Mouse (Mus musculus) spleen, postnatal 14 days (tissue): ENCODE results near the gene Naa10.
A peak's percentile ranks its signal among the peaks of the same experiment; 100 is the strongest.

Experiments used
- DNase-seq, 2 experiments: peaks; one replicate each; pipeline ENCODE4 v3.0.0; 2021 to 2022; ENCODE audit warnings: low spot score in 2 of 2

Naa10 gene

DNA sequence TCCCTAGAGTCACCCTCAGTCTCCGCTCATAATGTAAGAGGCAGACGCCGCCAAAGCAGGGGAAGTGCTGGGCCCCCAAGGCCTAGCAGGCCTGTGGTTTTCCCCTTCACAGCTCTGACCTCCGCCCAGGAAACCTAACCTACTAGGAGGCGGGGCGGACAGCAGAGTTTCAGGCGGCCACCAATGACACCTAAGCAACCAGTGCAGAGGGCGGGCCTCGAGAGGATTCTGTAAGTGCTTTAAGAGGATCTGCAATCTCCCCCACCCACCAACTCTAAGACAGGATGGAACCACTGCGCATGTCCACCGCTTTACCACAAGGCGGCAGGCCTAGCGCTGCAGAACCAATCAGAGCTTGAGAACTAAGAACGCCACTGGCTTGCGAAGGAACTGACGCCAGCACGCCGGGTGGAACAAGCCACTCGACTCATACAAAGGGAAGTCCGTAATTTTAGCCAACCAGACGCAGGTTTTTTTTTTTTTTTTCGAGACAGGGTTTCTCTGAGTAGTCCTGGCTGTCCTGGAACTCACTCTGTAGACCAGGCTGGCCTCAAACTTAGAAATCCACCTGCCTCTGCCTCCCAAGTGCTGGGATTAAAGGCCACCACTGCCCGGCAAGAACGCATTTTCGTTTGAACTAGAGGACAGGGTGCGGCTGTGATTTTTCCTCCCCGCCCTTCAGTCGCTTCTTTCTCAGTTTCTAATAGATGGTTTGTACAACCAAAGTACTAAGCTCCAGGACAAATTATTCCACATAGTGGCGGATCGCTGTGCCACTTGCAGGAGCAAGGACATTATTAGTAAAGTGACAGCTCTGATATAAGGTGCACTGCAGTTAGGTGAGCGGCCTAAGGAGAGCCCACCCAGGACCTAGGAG lies 6.7 kb downstream of the Naa10 start:
- peak; percentile 69 to 74 for DNase-seq

DNA sequence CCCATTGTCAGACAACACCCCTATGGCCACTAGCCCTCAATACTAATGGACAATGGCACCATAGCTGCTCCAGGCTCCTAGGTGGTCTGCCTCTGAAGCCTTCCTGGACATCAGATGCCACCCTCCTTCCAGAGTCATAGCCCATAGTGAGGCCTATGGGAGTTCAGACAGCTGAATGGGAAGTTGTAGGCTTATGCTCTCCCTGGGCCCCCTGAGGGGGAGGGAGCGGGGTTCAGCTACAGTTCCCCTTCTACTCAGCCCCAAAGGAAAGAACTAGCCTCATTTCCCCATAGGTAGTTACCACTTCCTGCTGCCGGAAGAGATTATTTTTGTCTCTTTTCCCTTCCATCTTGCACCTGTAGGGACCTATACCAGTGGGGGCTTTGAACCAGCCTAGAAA lies 10.2 kb downstream of the Naa10 start:
- DNase-seq, result peak; percentile 11 to 20

DNA sequence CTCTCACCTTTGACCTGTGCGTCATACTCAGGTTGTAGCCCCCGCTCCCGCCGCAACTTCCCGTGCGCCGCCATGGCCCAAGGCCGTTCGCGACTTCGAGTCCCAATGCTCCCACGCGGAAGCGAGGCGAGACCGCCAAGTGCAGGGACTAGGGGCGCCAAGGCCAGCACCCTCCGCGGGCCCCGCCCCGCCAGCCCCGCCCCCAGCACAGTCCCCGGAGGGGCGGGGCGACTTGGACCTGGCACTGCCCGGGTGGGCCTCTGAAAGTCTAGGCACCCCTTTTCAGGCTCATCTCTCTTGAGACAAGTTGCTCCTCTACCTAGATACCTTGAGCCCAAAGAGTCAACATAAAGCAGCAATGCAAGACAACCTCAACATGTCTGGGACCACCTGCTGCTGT lies 10.6 kb downstream of the Naa10 start:
- peak; percentile 34 to 46 for DNase-seq

DNA sequence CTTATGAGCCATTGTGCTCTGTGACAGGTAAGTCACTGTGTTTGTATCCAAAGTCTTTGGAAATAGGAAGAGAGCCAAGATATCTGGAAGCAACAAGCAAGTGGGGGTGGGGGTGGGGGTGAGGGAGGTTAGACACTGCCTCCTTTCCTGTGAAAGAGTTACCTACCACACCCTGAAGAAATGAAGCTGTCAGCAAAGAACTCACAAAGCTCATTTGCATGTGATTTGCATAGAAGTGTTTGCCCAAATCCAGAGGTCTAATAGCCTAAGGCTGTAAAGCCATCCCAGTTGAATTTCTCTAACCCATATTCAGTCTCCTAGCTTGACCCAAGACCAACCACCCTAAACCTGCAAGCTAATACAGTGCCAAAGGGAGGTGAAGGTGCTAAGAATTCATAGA lies 11.3 kb downstream of the Naa10 start:
- DNase-seq, result no peak

DNA sequence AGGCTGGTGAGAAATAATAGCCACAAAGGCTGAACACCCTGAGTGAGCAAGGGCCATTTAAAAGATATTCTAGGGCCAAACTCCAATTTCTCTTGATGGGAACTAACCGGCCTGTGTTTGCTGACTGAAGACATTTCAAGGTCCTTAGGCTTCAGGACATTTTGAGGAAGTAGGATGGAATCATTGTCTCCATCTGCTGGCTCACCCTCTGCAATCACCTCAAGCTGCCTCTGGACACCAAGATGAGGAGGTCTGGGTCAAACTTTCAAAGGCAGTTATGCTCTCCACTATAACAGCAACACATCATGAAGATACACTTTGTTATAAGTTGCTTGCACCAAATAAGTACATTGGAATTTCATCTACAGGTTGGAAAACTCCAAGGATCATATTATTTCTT lies 11.7 kb downstream of the Naa10 start:
- no peak for DNase-seq

DNA sequence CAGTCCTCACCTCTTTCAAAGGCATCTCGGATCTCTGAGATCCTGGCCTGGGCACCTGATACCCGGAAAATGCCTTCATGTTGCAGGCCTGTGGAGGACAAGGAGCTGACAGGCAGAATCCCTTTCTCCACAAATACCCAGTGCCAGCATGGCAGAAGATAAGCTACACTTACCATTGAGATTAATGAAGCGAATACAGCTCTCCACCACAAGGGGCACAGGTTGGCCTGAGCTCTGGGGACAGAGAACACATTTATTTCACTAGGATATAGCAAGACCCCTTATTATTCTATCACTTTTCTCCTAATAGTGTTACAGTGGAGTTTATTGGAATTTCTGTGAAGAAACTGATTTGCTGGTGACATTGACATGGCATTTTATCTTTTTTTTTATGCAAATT lies 23.8 kb downstream of the Naa10 start:
- no peak for DNase-seq

DNA sequence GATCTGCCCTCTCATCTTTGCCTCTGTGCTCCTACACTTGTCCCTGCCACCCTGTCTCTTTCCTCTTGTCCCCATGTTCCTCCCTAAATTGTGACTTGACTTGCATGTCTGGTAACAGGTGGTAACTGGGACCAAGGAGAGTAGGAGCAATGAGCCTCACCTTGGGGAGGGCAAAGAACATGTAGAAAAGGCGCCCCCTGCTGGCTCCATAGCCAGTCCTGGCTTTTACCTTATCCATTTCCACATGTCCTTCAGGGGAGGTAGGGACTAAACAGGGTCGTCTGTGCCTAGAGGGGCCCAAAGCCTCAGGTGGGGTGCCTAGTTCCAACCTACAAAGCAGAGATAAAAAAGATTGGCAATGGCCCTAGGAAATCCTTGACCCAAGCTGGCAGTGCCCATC lies 26.0 kb downstream of the Naa10 start, which contains the start of gene L1cam:
L1cam (minus strand) TSS at position 387 of the 400 bp plus-strand sequence.
- DNase-seq, result peak; percentile 23 to 42

DNA sequence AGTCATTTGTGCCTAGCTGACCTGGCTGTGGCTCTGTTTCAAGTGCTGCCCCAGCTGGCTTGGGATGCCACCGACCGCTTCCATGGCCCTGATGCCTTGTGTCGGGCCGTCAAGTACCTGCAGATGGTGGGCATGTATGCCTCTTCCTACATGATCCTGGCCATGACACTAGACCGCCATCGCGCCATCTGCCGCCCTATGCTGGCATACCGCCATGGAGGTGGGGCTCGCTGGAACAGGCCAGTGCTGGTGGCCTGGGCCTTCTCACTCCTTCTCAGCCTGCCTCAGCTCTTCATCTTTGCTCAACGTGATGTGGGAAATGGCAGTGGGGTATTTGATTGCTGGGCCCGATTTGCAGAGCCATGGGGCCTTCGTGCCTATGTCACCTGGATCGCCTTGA lies 28.9 kb downstream of the Naa10 start:
- no peak for DNase-seq

DNA sequence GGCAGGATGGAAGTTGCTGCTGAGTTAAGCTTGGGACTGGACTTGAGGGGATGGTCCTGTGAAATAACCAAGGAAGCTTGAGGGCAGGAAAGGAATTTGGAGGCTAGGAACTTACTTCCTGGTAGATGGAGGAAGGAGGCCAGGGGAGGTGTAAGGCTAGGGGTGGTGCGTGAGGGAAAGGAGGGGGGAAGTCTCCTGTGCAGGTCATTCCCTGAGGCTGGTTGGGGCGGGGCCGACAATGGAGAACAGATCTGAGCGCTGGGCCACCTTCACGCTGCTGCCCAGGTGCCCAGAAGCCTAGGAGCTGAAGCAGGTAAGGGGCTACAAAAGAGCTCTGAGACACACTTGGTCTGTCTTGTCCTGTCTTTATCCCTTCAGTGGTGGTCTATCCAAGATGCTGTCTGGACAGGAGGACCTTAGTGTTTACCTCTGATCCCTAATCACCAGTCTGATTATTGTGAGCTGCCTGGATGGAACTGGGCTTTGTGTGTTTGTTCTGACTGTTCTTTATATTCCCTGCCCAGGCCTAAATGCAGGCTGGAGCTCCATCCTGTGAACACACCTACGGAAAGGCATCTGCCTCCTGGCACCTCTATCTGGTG lies 30.1 kb downstream of the Naa10 start, which contains the start of gene Avpr2:
Avpr2 (plus strand) TSS at position 552 of the 602 bp plus-strand sequence.
- DNase-seq, result no peak

DNA sequence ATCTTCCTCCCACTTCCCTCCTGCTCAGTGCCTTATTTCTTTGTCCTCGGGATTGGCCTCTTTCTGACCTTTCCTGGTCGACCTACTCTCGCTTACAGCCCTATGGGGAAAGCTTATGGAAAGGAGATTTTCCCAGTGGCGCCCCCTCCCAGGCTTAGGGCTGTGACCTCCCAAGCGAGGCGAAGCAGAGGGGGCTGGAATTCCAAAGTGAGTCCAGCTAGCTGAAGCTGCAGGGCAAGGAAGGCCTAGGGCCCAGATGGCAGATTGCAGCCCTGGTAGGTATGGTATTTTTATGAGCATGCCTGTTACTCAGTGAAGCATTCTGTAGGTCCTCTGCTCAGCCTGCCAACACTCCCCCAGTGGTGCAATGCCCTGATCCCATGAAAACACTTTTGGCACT lies 40.3 kb downstream of the Naa10 start:
- no peak for DNase-seq

DNA sequence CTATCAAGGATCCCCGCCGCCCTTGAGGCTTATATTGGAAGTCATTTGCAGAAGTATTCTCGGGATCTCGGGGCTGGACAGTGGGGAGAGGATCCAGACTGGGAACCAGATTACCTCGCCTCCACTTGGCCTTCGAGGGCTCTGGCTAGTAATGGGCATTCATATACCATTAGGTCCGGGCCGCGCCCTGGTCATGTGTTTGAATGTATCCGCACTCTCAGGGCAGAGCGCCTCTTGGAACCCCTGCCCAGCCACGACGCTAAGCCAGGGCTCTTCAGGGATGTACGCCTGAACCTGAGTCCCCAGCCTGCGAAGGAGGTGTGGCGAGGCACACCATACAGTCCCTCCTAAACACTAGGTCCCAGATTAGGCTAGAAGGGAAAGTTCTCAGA lies 40.7 kb downstream of the Naa10 start:
- no peak for DNase-seq

DNA sequence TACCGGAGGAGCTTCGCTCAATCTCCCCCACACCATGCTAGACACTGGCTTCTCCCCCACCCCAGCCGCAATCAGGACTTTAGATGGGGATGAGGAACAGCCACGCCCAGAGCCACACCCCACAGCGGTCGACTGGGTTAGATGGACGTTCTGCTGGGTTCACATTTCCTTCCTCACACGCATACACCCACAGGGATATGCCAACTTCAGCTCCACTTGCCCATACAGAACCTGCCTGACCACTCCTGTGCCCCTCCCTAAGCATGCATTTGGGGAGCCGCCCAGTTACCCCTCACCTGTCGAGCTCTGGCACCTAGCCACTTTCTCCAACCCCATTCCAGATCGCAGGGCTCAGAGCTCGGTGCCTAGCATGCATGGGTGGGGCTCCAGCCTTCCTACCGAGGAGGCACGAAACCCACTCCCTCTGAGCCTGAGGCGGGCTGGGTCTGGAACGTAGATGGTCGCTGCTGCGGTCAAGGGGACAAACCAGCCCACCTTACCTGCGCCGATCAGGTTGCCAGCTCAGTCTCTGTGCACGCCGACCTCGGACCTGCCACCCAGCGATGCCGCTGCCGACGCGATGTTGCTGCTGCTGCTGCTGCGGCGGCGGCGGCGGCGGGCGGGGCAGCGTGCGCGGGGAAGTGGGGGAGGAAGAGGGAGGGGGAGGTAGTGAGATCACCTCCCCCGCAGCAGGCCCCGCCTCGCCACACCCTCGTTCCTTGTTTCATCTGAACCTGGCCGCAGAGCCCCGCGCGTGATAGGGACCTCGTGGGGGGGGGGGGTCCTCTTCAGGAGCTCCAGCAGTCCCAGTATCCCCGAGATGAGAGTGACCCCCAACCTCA lies 41.3 kb downstream of the Naa10 start:
- DNase-seq, result peak; percentile 12 to 23

DNA sequence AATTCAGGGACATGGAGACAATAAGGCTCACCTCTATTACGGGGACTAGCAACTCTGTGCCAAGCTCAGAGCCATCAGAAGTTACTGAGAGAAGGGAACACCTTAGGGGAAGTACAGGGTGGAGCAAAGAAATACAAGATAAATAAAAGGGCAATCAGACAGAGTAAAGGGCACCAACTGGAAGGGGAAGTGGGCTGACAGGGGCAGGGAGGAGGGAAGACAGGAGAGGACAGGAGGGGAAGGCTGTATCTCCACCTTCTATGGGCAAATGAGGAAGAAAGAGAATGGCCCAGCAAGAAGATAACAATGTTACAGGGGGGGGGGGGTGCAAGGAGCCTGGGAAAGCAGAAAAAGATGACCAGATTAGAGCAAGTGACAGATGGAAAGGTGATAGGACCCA lies 44.7 kb downstream of the Naa10 start:
- DNase-seq, result no peak

DNA sequence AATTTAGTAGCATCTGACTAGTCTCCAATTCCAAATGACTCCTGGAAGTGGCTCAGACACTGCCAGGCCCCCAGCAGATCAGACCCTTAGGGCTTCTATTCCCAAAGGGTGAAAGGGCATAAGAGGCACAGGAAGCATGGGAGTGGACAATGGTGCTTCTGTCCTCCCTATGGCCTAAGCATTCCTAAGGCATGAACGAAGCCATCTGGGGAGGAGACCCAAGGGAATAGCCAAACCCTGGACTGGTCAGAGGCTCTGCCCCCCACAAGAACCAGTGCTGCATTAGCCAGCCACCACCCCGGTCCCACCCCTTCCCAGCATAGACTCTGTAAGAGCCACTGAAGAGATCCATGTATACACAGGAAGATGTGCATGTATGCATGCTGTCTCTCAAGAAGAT lies 45.9 kb downstream of the Naa10 start:
- no peak for DNase-seq

DNA sequence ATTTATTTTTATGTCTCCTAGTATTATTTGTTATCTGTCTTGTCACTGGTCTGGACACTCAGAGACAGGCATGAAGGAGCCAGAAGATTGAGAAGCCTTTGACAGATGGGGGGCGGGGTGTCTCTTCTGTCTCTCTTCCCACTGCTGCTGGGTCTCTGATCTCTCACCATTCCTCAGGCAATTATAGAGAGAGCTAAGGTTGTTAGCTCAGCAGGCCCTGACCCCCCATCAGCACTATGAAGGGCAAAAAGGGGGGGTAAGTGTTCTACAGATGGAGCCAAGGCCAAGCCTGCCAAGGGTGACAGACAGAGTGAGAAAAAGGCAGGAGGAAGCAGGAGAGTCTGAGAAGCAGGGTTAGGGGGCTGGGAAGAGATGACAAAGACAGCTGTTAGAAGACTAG lies 49.8 kb downstream of the Naa10 start:
- DNase-seq, result no peak

DNA sequence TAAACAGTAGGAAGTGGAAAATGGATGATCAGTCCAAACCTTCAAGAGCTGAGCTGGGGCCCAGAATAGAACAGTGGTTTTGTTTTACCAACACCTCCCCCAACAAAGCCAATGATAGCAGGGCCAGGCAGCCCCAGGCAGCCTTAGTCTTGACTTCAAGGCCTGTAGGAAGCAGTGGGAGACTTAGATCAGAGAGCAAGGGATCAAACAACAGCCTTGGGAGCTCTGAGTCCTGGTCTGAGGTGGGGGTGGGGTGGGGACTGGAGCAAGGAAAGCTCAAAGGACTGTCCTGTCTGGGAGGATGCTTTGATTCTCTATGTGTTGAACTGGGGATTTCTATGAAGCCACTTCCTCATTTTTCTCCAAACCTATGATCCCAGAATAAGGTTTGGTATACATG lies 50.3 kb downstream of the Naa10 start:
- no peak for DNase-seq

DNA sequence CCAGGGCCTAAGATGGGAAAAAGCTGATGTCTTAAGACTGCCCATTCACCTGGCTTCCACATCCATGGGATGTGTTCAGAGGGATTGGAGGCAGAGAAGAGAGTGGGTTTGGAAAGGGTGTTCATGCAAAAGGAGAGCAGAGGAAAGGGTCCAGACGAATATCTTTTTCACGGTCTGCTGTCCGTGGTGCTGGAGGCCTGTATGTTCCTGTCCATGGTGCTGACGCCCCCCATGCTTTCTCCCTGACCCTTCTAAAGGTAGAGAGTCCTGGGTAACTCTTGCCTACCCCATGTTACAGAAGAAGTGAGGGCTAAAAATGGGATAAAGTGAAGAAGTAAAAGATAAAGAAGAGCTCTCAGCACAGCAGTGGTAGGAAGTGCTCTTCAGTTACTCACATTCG lies 52.4 kb downstream of the Naa10 start:
- DNase-seq, result no peak

DNA sequence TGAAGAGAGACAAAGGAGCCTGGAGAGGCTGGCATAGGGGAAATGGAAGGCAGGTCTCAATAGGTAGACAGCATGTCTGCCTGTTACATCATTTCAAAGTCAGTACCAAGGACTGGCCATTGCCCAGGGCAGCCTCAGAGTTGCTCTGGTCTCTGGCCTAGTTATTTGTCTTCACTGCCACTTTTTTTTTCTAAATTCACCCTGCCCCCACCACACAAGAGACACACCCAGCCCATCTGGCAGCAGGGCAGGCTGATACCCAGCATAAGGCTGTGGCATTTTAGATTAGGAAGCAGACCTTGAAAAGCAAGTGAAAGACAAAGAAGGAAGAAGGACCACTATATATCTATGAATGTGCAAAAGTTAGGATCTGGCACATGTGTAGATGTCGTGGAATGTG lies 53.9 kb downstream of the Naa10 start:
- DNase-seq, result no peak

DNA sequence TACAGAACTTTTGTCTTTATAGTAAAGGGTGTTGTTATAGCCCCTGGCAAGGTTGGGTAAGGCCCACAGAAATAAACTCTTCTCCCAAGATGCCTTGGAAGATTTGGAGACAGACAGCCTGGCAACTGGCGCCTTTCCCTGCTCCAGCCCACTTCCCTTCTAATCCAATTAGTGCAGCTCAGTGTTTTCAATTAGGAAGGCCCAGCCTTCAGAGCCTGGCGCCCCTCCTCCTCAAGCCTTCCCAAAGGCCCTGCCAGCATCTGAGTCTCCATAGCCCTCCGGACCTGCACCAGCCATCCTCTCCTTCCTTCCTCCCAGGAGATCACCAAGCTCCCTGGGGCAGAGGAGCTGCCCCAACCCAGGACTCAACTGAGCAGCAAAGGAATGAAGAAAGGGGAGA lies 54.5 kb downstream of the Naa10 start:
- no peak for DNase-seq
